Mouse (Mus musculus) spleen, adult 12 weeks (tissue): ENCODE data around the gene Grb10.

Experiments used
- DNase-seq: peaks from one replicate; pipeline ENCODE4 v3.0.0; 2022; ENCODE audit warnings: low spot score

The Grb10 gene

GRCm38 (mm10) chr11:11967519-11967918 lies 71.0 kb downstream of the Grb10 start:
- DNase-seq, result no peak

DNA sequence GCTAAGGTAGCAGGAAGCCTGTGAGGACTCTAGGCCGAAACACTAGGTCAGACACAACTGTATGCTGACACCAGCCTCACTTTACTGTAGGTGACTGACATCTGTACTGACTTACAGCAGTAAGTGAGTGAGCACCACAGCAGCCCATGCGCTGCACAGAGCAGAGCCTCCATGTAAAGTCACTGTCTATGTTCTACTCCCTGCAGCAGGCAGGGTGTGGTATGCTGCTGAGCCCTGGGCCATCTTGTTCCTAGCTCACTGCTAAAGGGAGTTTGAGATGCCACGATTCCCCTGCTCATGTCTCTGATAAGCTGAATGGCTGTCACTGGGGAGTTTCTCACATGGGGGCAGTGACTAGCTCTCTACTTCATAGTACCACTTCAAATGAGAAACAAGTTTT lies 72.3 kb downstream of the Grb10 start:
- DNase-seq, result no peak

DNA sequence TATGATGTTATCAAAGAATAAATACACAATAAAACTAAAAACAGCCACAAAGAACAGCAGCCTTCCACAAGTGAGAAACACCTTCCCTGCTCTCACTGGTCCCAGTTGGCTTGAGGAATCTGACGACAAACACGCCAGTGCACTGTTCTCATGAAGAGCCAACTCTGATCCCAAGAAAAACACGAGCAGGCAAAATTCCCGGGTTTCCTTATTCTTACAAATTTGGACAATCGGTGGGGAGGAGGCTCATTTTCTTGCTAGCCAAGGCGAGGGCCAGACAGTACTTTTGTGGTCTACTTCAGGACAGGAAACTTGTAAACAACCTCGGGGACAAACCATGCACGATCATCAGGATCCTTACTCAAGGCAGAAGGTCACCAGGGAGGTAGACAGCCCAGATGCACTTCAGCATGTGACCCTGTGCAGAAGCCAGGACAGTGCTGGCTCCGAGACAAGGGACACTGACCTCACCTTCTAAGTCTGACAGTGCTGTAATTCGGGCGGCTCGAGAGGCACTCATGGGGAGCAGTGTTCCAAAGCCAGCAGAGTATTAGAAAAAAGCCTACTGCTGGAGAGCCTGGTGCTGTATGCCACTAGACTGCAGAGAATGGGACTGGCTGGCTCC lies 72.9 kb downstream of the Grb10 start:
- no peak for DNase-seq

DNA sequence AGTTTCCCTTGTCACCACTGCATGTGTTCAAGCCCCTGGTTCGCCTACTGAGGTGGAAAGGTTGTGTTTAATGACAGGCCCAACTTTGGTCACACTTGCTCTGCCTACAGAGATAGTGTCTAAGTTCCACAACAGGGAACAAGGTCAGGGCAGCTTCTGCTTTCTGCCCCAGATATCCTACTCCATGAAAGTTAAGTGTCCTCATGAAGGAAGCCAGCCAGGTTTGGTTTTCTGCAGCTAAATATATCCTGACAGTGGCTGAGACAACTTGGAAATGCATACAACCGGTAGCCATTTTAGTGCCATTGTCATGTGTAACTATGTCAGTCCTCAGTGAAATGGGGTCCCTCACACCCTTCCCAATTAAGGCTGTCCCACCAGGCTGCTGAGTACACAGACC lies 73.8 kb downstream of the Grb10 start:
- no peak for DNase-seq

DNA sequence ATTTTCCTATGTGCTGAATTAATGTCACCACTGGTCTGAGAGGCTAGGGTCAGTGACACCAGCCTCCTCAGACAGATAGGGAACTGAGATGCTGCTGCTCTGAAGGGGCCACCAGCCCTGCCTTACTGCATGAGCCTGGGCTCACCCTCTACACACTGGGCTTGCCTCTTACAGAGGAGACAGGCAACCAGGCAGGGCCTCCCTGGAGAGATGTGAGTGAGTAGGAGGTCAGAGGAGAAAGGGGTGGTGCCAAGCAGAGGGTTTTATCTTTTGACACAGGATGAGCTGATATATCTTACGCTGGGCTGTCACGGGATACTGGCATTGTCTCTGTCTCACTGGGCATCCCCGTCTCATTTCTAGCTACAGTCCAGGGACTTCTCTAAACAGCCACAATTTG lies 74.9 kb downstream of the Grb10 start:
- no peak for DNase-seq

GRCm38 (mm10) chr11:11963065-11963464 lies 75.4 kb downstream of the Grb10 start:
- DNase-seq, result no peak

DNA sequence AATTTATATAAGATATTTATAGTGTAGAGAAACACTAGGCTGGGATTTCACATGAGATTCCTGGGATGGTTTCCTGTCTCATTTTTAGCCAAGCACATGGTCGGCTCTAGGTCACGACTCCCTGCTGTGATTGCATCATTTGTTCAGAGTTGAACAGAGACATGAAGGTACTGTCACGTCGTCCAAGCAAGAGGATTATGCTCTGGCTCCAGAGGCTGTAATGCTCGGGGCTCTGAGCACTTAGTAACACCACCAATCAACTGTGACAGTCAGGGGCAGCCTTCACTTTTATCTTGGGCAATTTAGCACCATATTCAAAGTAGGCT lies 75.9 kb downstream of the Grb10 start:
- DNase-seq, result no peak

DNA sequence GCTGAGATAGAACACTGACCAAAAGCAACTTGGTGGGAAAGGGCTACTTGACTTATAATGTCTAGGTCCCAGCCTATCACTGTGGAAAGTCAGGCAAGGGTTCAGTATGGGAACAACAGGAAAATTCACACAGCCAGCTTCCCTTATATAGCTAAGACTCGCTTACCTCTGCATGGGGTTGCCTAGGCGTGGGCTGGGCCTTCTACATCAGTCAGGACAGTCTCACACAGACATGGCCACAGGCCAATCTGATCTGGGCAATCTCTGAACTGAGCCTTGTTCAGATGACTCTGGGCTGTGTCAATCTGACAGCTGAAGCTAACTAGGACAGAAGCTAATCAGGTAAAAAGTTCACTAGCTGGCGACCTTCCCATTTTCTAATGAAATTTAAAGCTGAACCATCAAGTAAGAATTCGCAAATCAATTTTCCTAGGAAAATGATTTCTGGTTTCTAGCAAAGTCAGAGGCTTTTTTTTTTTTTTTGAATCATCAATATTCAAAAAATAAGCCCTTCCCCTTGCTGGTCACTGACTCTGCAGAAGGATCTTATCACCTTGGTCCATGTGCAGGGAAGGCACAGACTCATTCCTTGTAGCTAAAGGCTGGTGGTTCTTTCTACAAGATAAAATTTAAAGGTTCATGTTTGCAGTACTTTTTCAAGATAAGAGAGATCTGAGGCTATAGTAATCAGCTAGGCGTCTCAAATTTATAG lies 76.4 kb downstream of the Grb10 start:
- DNase-seq, result no peak

DNA sequence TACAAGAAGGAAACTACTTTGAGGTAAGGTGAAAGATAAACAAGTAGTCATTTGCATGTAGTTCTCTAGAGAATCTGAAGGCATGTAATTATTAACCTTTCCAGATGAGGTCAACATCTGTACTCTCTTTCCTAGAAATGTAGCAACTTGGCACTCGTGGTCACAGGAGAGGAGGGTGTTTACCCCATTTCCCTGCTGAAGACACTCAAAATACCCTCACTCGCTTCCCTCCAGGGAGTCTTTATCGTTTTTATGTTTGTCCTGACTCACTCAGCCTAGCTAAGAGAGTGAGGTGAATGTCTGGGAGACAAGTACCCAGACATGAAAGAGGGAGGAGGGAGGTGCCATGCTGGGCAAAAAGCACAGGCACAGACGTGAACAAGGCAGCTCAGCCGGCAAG lies 77.6 kb downstream of the Grb10 start:
- DNase-seq, result no peak

DNA sequence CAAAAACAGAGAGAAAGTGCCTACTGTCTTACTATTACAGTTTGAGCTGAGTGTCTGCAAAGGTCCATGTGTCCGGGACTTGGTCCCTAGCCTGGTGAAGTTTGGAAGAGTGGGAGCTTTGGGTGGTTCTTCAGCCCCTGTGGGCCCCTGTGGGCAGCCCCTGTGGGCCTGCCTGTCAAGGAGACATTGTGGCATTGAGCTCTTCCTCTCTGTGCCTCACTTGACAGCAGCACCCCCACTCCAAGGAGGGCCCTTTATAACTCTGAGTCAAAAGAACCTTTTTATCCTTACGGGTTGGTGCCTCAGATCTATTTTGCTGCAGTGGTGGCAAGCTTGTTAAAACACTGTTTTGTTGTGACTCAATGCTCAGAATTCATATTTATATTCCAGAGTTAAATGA lies 78.3 kb downstream of the Grb10 start:
- DNase-seq, result no peak

GRCm38 (mm10) chr11:11958479-11958878 lies 80.0 kb downstream of the Grb10 start:
- DNase-seq, result no peak

DNA sequence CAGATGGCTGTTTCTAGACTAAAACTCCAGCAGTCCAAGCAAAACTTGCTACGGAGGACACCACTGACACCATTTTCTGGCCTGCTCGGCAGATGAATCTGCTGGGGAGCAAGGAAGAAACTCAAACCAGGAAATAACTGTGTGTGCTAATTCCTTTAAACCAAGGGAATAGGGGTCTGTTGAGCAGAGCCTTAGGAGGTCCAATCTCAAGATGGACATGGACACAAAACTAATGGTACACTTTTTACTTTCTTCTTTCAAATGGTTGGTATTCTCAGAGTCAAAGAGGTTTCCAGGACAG lies 80.5 kb downstream of the Grb10 start:
- DNase-seq, result no peak

DNA sequence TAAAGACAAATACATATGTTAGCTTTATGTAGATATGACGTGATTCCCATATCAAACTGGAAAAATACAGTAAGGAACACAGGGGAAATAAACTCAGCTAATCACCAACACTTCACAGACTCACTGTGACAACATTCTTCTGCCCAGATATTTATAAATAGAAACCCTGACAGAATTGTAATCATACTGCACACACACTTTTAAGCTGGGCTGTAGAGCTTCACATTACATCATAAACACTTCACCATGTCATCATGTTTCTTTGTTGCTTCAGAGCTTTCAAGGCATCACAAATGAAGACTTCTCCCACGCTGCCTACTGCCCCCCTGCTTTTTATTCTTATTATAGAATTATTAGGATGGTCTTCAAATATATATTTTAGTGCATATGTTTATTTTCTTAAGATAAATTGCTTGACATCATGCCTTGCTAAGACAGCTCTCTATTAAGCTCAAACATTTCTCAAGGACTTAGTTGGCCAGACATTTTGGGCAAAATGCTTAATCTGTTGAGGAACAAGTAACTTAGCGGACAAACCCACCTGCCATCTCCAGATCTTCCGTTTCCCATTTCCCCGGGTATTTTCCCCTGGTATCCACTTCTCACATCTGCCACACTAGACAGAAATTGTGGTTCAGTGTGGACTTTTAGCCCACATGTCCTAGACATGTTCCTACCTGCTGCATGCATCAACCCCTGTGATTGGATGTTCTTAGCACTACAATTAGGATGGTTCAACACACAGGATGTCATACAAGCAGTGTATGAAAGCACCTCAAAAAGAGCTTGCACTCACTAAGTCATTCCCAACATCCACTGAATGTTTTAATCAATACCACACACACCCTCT lies 81.0 kb downstream of the Grb10 start:
- no peak for DNase-seq

DNA sequence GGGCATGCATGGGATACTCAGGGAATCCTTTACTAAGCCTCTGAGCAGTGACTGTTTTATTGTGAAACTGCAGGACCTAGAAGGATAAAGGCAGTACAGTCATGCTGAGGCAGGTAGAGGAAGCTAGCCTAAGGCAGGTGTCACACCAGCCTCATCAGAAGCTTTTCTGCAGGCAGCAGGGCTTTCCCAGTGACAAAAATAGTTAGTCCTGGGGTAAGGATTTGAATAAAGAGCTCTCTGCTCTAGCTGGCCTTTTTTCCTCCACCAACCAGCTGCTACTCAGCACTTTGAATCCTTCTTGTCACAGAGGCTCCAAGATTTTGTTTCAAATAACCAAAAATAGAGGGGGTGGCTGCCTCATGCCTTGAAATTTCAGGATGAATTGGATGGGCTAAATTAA lies 82.7 kb downstream of the Grb10 start:
- no peak for DNase-seq

- no peak for DNase-seq
These were observed 83.9 kb downstream of the Grb10 start for GRCm38 (mm10) chr11:11954606-11955005.

DNA sequence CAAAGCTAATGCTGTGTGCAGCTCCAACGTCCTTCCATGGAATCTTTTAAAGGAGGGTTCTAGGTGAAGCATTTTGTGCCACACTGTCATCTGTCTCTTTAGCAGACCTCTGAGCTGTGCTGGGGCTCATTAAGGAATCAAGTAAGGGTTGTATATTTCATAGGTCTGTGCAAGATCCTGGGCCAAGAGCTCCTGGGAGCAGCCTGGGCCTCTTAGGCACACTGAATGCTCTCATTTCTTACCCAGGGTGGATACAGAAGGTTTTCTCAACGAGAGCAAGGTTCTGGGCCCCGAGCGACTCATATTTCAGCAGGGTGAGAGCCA lies 84.4 kb downstream of the Grb10 start:
- no peak for DNase-seq

DNA sequence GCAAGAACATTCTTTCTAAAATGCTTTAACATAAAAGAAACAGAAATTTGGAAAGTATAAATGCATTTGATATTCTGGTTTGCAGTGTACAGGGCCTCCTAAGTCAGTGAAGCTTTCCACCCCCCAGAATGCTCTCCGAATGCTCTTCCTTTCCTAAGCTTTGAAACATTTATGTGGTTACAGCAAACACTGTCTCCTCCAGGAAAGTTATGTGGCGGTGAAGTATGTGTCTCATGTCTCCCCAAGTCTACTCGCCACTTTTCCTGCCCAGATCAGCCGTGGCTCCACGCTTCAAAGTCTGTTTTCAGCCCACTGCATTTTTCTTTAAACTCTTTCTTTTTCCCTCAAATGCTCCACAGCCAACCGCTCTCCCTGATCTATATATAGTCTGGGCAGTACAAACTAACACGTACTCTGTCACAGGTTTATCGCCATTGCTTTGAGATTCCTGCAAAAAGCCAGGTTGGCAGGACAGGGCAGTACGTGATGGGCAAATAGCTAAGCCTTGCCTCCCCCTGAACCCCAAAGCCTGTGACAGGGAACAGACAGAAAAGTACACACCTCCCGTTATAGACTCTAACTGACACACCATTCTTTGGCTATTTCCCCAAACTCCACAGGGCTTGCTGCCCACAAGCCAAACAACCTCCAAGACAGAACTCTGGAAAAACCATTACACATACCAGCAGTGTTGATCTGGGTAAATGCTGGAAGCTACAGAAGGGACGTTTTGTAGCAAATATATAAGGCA lies 84.9 kb downstream of the Grb10 start:
- no peak for DNase-seq

GRCm38 (mm10) chr11:11952569-11952968 lies 85.9 kb downstream of the Grb10 start:
- no peak for DNase-seq

- DNase-seq, result no peak
These were observed 89.5 kb downstream of the Grb10 start for GRCm38 (mm10) chr11:11948988-11949365.

- no peak for DNase-seq
These were observed 90.0 kb downstream of the Grb10 start for GRCm38 (mm10) chr11:11948321-11948987.

DNA sequence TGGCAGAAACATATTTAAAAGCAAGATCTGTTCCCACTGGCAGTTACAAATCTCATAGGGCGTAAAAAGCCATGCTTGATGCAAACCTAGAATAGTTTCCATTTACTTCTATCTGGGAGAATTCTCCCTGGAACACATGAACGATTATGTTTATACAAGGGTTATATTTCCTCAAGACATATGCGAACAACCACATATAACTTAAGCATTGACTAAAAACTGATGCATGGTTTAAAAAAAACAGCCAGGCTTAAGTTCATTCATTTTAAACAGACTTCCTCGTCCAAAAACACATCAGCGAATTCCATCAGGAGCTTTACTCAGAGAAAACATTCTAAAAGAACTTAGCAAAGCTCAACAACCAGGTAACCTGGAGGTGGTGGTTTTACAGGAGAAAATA lies 90.6 kb downstream of the Grb10 start:
- no peak for DNase-seq

DNA sequence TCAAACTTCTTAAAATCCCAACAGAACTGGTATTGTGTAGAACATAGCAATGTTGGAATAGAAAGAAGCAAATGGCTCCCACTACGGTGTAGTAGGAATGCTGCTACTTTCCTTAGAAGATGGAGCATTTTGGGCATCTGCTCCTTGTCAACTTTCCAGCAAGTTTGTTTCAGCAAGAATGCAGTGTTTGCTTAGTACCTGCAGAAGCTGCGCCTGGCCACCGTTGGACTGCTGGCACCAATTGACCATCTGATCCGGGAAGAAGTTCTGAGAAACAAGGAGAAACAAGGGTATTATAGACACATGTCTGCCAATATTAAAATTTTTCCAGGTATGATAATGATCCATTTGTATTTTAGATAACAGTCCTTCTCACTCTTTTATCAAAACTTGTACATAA lies 92.7 kb downstream of the Grb10 start:
- DNase-seq, result no peak

DNA sequence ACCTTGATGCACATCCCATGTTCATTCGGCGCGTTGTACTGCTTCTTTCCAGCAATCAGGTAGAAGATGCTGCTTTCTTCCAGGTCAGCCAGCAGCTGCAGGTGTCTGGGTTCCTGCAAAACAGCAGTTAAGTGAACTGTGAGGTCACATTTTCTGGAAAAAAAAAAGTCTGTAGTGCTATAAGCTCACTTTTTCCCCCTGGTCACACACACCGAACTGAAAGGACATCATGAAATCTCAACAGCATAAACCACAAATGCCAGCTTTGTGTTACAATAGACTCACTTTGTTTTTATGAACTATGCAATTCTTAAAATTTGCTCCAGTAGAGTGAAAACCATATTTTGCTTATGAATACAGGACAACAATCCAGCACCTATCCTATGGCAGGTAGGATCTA lies 93.7 kb downstream of the Grb10 start:
- no peak for DNase-seq
